In genomic region chr7:110011417-110011816, GRCm38 (mm10) we compare ENCODE assay signal across 21 mouse cellular contexts. TPM values are rescaled to one million over a fixed set of nuclear protein-coding genes. Genes with fewer than 3 reads are reported as not detected.
DNase-seq lines count a peak whose midpoint lies in the region; ATAC-seq and TF ChIP-seq lines count a peak whose summit lies in the region.
"Had no signal": no experiment of that assay in that cellular context is flagged by ENCODE, and none has a peak within 500 bp of the region (broad histone marks: within the 10 kb centered on the region; RNA-seq: fewer than 3 reads in every experiment).

No protein-coding gene starts in this region.

- no peak for TF ChIP-seq POLR2A in liver, adult 2 months (IDR thresholded peaks at IDR 0.05; ENCODE audit: extremely low read depth, insufficient read depth, low read length)

- peak; percentile 34 for DNase-seq in heart, adult 11 months
- peak; percentile 79 for DNase-seq in liver, adult 2 months (ENCODE audit: extremely low read depth, low read depth, low spot score)
- no peak for DNase-seq in liver, embryonic 11.5 days (ENCODE audit: low spot score)
- peak; percentile 81 for DNase-seq in fat pad, adult 2 months (ENCODE audit: extremely low read depth, low read depth, low spot score)
- DNase-seq in kidney, postnatal 4 days: no peak
- DNase-seq: adrenal gland, adult 2 months; adrenal gland, adult 8-10 months; adrenal gland, postnatal 10 days; adrenal gland, postnatal 14 days; adrenal gland, postnatal 25 days; adrenal gland, postnatal 36 days; B cell, adult 2 months; cerebellum, adult 11 months; cerebellum, adult 11-12 months; cerebellum, adult 18-20 months had no signal

- no peaks in the 10 kb centered on the region for H3K9me3 ChIP-seq in heart, embryonic 12.5 days (replicated peaks)
- H3K9me3 ChIP-seq in liver, embryonic 11.5 days (ENCODE audit: control insufficient read depth, low read length): no peaks in the 10 kb centered on the region

- H3K27ac ChIP-seq in heart, embryonic 12.5 days (ENCODE audit: poor library complexity, severe bottlenecking): no peak overlapping the region
- no peak overlapping the region for H3K27ac ChIP-seq in liver, adult 2 months (replicated peaks; ENCODE audit: insufficient read depth, low read depth, low read length)
- H3K27ac ChIP-seq in liver, embryonic 11.5 days (ENCODE audit: low read depth, low read length): no peak overlapping the region

- TF ChIP-seq CTCF in liver, adult 2 months (IDR thresholded peaks at IDR 0.05; ENCODE audit: low read depth, low read length): no peak

- H3K27me3 ChIP-seq in heart, embryonic 12.5 days (replicated peaks): no peaks in the 10 kb centered on the region
- no peaks in the 10 kb centered on the region for H3K27me3 ChIP-seq in liver, adult 2 months (ENCODE audit: control insufficient read depth, insufficient read depth, low read length)
- no peaks in the 10 kb centered on the region for H3K27me3 ChIP-seq in liver, embryonic 11.5 days (replicated peaks; ENCODE audit: control insufficient read depth, insufficient read depth, low read length)
- H3K27me3 ChIP-seq: CH12.LX, Patski had no signal

- no peak for ATAC-seq in heart, embryonic 12.5 days (ENCODE audit: insufficient number of reproducible peaks, low FRiP score)
- ATAC-seq in liver, embryonic 11.5 days (replicated peaks; ENCODE audit: low FRiP score): no peak
- ATAC-seq: activated CD4-positive, CD25-positive, alpha-beta regulatory T cell, adult 4 months; CD4-positive, CD25-positive, alpha-beta regulatory T cell, adult 4 months; Patski had no signal

- 51% methylated on average over 1 of the region's 1 CpGs for WGBS in heart, embryonic 12.5 days
- 23% methylated on average over 1 of the region's 1 CpGs for WGBS in liver, adult 2 months
- 39% methylated on average over 1 of the region's 1 CpGs for WGBS in liver, embryonic 11.5 days

- no peak overlapping the region for H3K4me3 ChIP-seq in heart, embryonic 12.5 days
- H3K4me3 ChIP-seq in liver, adult 2 months (ENCODE audit: insufficient read depth, low read depth, low read length): no peak overlapping the region
- no peak overlapping the region for H3K4me3 ChIP-seq in liver, embryonic 11.5 days (ENCODE audit: low read depth, low read length)

- no peaks in the 10 kb centered on the region for H3K79me2 ChIP-seq in liver, adult 2 months (ENCODE audit: control insufficient read depth, insufficient read depth, low read length)

- no peaks in the 10 kb centered on the region for H3K36me3 ChIP-seq in heart, embryonic 12.5 days
- no peaks in the 10 kb centered on the region for H3K36me3 ChIP-seq in liver, adult 2 months (ENCODE audit: control insufficient read depth, insufficient read depth, low read length)
- H3K36me3 ChIP-seq in liver, embryonic 11.5 days (ENCODE audit: control insufficient read depth, insufficient read depth, low read length): no peaks in the 10 kb centered on the region
- H3K36me3 ChIP-seq: G1E had no signal

- H3K9ac ChIP-seq in heart, embryonic 12.5 days: no peak overlapping the region
- no peak overlapping the region for H3K9ac ChIP-seq in liver, adult 2 months (ENCODE audit: low read depth, low read length)
- H3K9ac ChIP-seq in liver, embryonic 11.5 days (ENCODE audit: low read depth, low read length): no peak overlapping the region

- H3K4me2 ChIP-seq in heart, embryonic 12.5 days: no peak overlapping the region
- no peak overlapping the region for H3K4me2 ChIP-seq in liver, embryonic 11.5 days

- no peaks in the 10 kb centered on the region for H3K4me1 ChIP-seq in heart, embryonic 12.5 days (replicated peaks)
- H3K4me1 ChIP-seq in liver, adult 2 months (ENCODE audit: control insufficient read depth, insufficient read depth, low read length): peaks cover 2% of the 10 kb centered on the region; the same call in 1 of the 2 replicates
- no peaks in the 10 kb centered on the region; the same call in 1 of the 2 replicates for H3K4me1 ChIP-seq in liver, embryonic 11.5 days (replicated peaks; ENCODE audit: control insufficient read depth, insufficient read depth, low read length)

RNA-seq across cellular contexts. Expression of gene Ipo7, which starts 6.7 kb away (rescaled TPM):
- polyA plus RNA-seq in heart, embryonic 12.5 days (2016; fragmentation: Nextera tagmentation; extraction: Ambion mirVana): 43.8 and 43.9 TPM in 2 replicates
- 59.8 and 65.7 TPM in 2 replicates for total RNA-seq in liver, adult 2 months (2014; rRNA removed)
- polyA plus RNA-seq in liver, adult 2 months (2012; rRNA removed): 12.8 and 14.8 TPM in 2 replicates
- polyA plus RNA-seq in liver, embryonic 11.5 days (2014; fragmentation: Nextera tagmentation; extraction: Ambion mirVana): 36.8 and 45.0 TPM in 2 replicates

RNA-seq across cellular contexts. Expression of gene Tmem41b, which starts 24.7 kb away (rescaled TPM):
- polyA plus RNA-seq in heart, embryonic 12.5 days (2016; fragmentation: Nextera tagmentation; extraction: Ambion mirVana): 56.9 and 63.5 TPM in 2 replicates
- total RNA-seq in liver, adult 2 months (2014; rRNA removed): 42.9 and 43.1 TPM in 2 replicates
- polyA plus RNA-seq in liver, adult 2 months (2012; rRNA removed): 21.1 and 21.6 TPM in 2 replicates
- 65.0 and 72.6 TPM in 2 replicates for polyA plus RNA-seq in liver, embryonic 11.5 days (2014; fragmentation: Nextera tagmentation; extraction: Ambion mirVana)

RNA-seq across cellular contexts. Expression of gene Zfp143, which starts 49.6 kb away (rescaled TPM):
- polyA plus RNA-seq in heart, embryonic 12.5 days (2016; fragmentation: Nextera tagmentation; extraction: Ambion mirVana): 16.0 and 17.1 TPM in 2 replicates
- total RNA-seq in liver, adult 2 months (2014; rRNA removed): 6.5 and 7.3 TPM in 2 replicates
- 3.7 and 6.6 TPM in 2 replicates for polyA plus RNA-seq in liver, adult 2 months (2012; rRNA removed)
- 16.8 and 19.5 TPM in 2 replicates for polyA plus RNA-seq in liver, embryonic 11.5 days (2014; fragmentation: Nextera tagmentation; extraction: Ambion mirVana)

RNA-seq across cellular contexts. Expression of gene Dennd5a, which starts 51.1 kb away (rescaled TPM):
- polyA plus RNA-seq in heart, embryonic 12.5 days (2016; fragmentation: Nextera tagmentation; extraction: Ambion mirVana): 50.3 and 52.2 TPM in 2 replicates
- 25.5 and 26.2 TPM in 2 replicates for total RNA-seq in liver, adult 2 months (2014; rRNA removed)
- 17.4 and 24.1 TPM in 2 replicates for polyA plus RNA-seq in liver, adult 2 months (2012; rRNA removed)
- polyA plus RNA-seq in liver, embryonic 11.5 days (2014; fragmentation: Nextera tagmentation; extraction: Ambion mirVana): 21.8 and 26.7 TPM in 2 replicates

Comparison
In these comparisons a context has a peak if more than half of its experiments do, and no peak if none do; other contexts are left out.
1. DNase-seq: peak in heart, adult 11 months (single experiment), liver, adult 2 months (single experiment) and fat pad, adult 2 months (single experiment); none in liver, embryonic 11.5 days (single experiment) and kidney, postnatal 4 days (0 of 2).